In genomic region chr2:117381314-117381713, GRCm38 (mm10) we compare ENCODE assay signal across 10 mouse cellular contexts. TPM values are rescaled to one million over a fixed set of nuclear protein-coding genes. Genes with fewer than 3 reads are reported as not detected.
DNase-seq lines count a peak whose midpoint lies in the region; ATAC-seq lines count a peak whose summit lies in the region.
"Had no signal": no experiment of that assay in that cellular context is flagged by ENCODE, and none has a peak within 500 bp of the region (broad histone marks: within the 10 kb centered on the region; RNA-seq: fewer than 3 reads in every experiment).

No protein-coding gene starts in this region.

- H3K9me3 ChIP-seq in kidney, embryonic 16.5 days (ENCODE audit: low read length): no peaks in the 10 kb centered on the region
- no peaks in the 10 kb centered on the region for H3K9me3 ChIP-seq in forebrain, embryonic 10.5 days

- H3K9ac ChIP-seq in kidney, embryonic 16.5 days (replicated peaks; ENCODE audit: low read length): no peak overlapping the region

- no peak overlapping the region for H3K4me3 ChIP-seq in kidney, embryonic 16.5 days (ENCODE audit: low read length)
- no peak overlapping the region for H3K4me3 ChIP-seq in forebrain, embryonic 10.5 days

- DNase-seq in kidney, adult 18-20 months: peak; percentile 34
- DNase-seq in cerebellum, postnatal 25 days: peak; percentile 48 to 64
- peak; percentile 44 to 48 for DNase-seq in kidney, postnatal 4 days
- DNase-seq in right cerebral cortex, adult 2 months (ENCODE audit: low spot score in 2 of 2): peak; percentile 77 to 78
- no peak for DNase-seq in spleen, adult 18-20 months
- DNase-seq in forebrain, embryonic 10.5 days (ENCODE audit: extremely low spot score, low spot score): no peak
- DNase-seq: thymus, adult 2 months had no signal

- no peaks in the 10 kb centered on the region for H3K36me3 ChIP-seq in kidney, embryonic 16.5 days (ENCODE audit: insufficient read depth, low read length)
- H3K36me3 ChIP-seq in forebrain, embryonic 10.5 days (replicated peaks): no peaks in the 10 kb centered on the region

- no peak overlapping the region for H3K27ac ChIP-seq in kidney, embryonic 16.5 days (ENCODE audit: low read length)
- H3K27ac ChIP-seq in forebrain, embryonic 10.5 days: no peak overlapping the region

- H3K4me2 ChIP-seq in kidney, embryonic 16.5 days (replicated peaks; ENCODE audit: low read depth, low read length): no peak overlapping the region
- H3K4me2 ChIP-seq: midbrain, embryonic 11.5 days had no signal

- no peaks in the 10 kb centered on the region for H3K27me3 ChIP-seq in kidney, embryonic 16.5 days (ENCODE audit: insufficient read depth, low read length)
- no peaks in the 10 kb centered on the region for H3K27me3 ChIP-seq in forebrain, embryonic 10.5 days (ENCODE audit: poor library complexity, severe bottlenecking)

- WGBS in kidney, embryonic 16.5 days: 37% methylated on average over 3 of the region's 3 CpGs
- 88% methylated on average over 3 of the region's 3 CpGs for WGBS in forebrain, embryonic 10.5 days

- no peak for ATAC-seq in kidney, embryonic 16.5 days (ENCODE audit: low FRiP score, low TSS enrichment)
- no peak for ATAC-seq in CD4-positive, CD25-positive, alpha-beta regulatory T cell, adult 4 months

- peaks cover 10% of the 10 kb centered on the region for H3K4me1 ChIP-seq in kidney, embryonic 16.5 days (ENCODE audit: insufficient read depth, low read length)
- no peaks in the 10 kb centered on the region for H3K4me1 ChIP-seq in forebrain, embryonic 10.5 days

RNA-seq across cellular contexts. Expression of gene Rasgrp1, which starts 38.5 kb away (rescaled TPM):
- polyA plus RNA-seq in kidney, embryonic 16.5 days (2015; fragmentation: Nextera tagmentation; extraction: Ambion mirVana): 0.48 and 0.50 TPM in 2 replicates
- polyA plus RNA-seq in forebrain, embryonic 10.5 days (2016; fragmentation: Nextera tagmentation; extraction: Ambion mirVana): 3.6 and 4.8 TPM in 2 replicates
- polyA plus RNA-seq in CD4-positive, CD25-positive, alpha-beta regulatory T cell, adult 4 months (2017; shearing (Covaris generic)): 10 to 100 TPM; 66.0 to 79.2 TPM

Comparison
In these comparisons a context has a peak if more than half of its experiments do, and no peak if none do; other contexts are left out.
1. DNase-seq: peak in kidney, adult 18-20 months (single experiment), cerebellum, postnatal 25 days (2 of 2), kidney, postnatal 4 days (2 of 2) and right cerebral cortex, adult 2 months (2 of 2); none in spleen, adult 18-20 months (0 of 2) and forebrain, embryonic 10.5 days (single experiment).
2. RNA of gene Rasgrp1, which starts 38.5 kb away (polyA plus RNA-seq): 66.0 to 79.2 TPM in CD4-positive, CD25-positive, alpha-beta regulatory T cell, adult 4 months; 3.6 to 4.8 TPM in forebrain, embryonic 10.5 days and 0.48 to 0.50 TPM in kidney, embryonic 16.5 days; every median in the first group is over 10 times any median in the second.